Mouse (Mus musculus) Patski (cell line): ENCODE measurements at regions not wholly inside any gene's neighbourhood (a gene's known extent, or its start where the extent isn't known, plus 50 kb on each side); places are given as distances from the start of the nearest gene placed in this dataset.

Experiments
- ATAC-seq: fragments of 100-300 bp; one replicate; pipeline ENCODE4 v1.8.0; 2021
- CTCF ChIA-PET: fragments of 350-600 bp; sonication (Branson Sonifier 250); formaldehyde crosslinking; loops from one replicate; lab custom pipeline; 2022; ENCODE audit warnings: inconsistent platforms; lab: Charles Lee
- POLR2A ChIA-PET: fragments of 350-600 bp; sonication (Branson Sonifier 250); formaldehyde crosslinking; loops from one replicate; lab custom pipeline; 2022; ENCODE audit warnings: antibody characterized with exemption, inconsistent platforms; lab: Charles Lee
- DNase-seq: peaks from one replicate; pipeline ENCODE4 v3.0.0-alpha.2; 2011; ENCODE audit warnings: low read depth, low spot score
- H3K27me3 ChIP-seq: fragments of 371-371 bp; one replicate; pipeline ENCODE4 v1.5.1; 2021
- CTCF ChIP-seq: fragments of 100-300 bp; IDR thresholded peaks from one replicate; pipeline ENCODE4 v1.5.1; 2021
- in situ Hi-C: fragments of 300-500 bp; cut with MboI; formaldehyde crosslinking; loops from 3 replicates; pipeline ENCODE4 v1.11.1; 2018; ENCODE audit warnings: low pct_unique_long_range_greater_than_20kb, mixed read lengths

GRCm38 (mm10) chr1:35736247-35736646 is 332.0 kb upstream of the Hs6st1 start:
- ChIA-PET POLR2A (no interaction called here), CTCF (interaction anchor here (1.2 kb wide), 1 partner anchor 10 kb away, joined by 4 read pairs; no protein-coding TSS in a partner anchor)
- no peak for DNase-seq
- H3K27me3 ChIP-seq = no peaks in the 10 kb centered on the region
- TF ChIP-seq CTCF = no peak
- ATAC-seq = no peak
- in situ Hi-C loops = no loop called here

GRCm38 (mm10) chr1:35749603-35750002 is 318.6 kb upstream of the Hs6st1 start:
- ChIA-PET POLR2A (no interaction called here), CTCF (no interaction called here)
- no peak for TF ChIP-seq CTCF
- ATAC-seq (no peak), DNase-seq (no peak)
- in situ Hi-C loops = loop anchor here (10.0 kb wide), 2 partner anchors 315 to 385 kb away; partner anchors contain the start of gene Hs6st1
- H3K27me3 ChIP-seq = no peaks in the 10 kb centered on the region

GRCm38 (mm10) chr1:35750092-35750521 is 318.1 kb upstream of the Hs6st1 start:
- TF ChIP-seq CTCF = no peak
- in situ Hi-C loops = loop anchor here (10.0 kb wide), 2 partner anchors 315 to 385 kb away; partner anchors contain the start of gene Hs6st1
- ChIA-PET CTCF (no interaction called here), POLR2A (interaction anchor here (0.6 kb wide), 1 partner anchor 460 kb away, joined by 3 read pairs; no protein-coding TSS in a partner anchor)
- ATAC-seq = no peak
- no peak for DNase-seq
- no peaks in the 10 kb centered on the region for H3K27me3 ChIP-seq

GRCm38 (mm10) chr1:35752636-35753035 is 315.6 kb upstream of the Hs6st1 start:
- ATAC-seq = no peak
- no peaks in the 10 kb centered on the region for H3K27me3 ChIP-seq
- ChIA-PET POLR2A (no interaction called here), CTCF (no interaction called here)
- no peak for TF ChIP-seq CTCF
- DNase-seq = no peak
- in situ Hi-C loops = loop anchor here (10.0 kb wide), 2 partner anchors 312 to 382 kb away; partner anchors contain the start of gene Hs6st1

GRCm38 (mm10) chr1:35754170-35754569 is 314.0 kb upstream of the Hs6st1 start:
- no peak for TF ChIP-seq CTCF
- in situ Hi-C loops = loop anchor here (10.0 kb wide), 2 partner anchors 311 to 381 kb away; partner anchors contain the start of gene Hs6st1
- DNase-seq (no peak), ATAC-seq (no peak)
- no peaks in the 10 kb centered on the region for H3K27me3 ChIP-seq
- ChIA-PET POLR2A (no interaction called here), CTCF (no interaction called here)

- in situ Hi-C loops = loop anchor here (10.0 kb wide), 2 partner anchors 306 to 376 kb away; partner anchors contain the start of gene Hs6st1
- TF ChIP-seq CTCF = no peak
- ChIA-PET POLR2A (no interaction called here), CTCF (no interaction called here)
- ATAC-seq (no peak), DNase-seq (no peak)
- H3K27me3 ChIP-seq = no peaks in the 10 kb centered on the region
Observed at GRCm38 (mm10) chr1:35759010-35759409, 309.2 kb upstream of the Hs6st1 start.

- TF ChIP-seq CTCF = no peak
- DNase-seq (peak; percentile 47), ATAC-seq (peak; percentile 65)
- in situ Hi-C loops = loop anchor here (10.0 kb wide), 2 partner anchors 305 to 375 kb away; partner anchors contain the start of gene Hs6st1
- ChIA-PET CTCF (no interaction called here), POLR2A (no interaction called here)
- H3K27me3 ChIP-seq = no peaks in the 10 kb centered on the region
Observed at GRCm38 (mm10) chr1:35759600-35759999, 308.6 kb upstream of the Hs6st1 start.

- no peak for ATAC-seq
- no peak for DNase-seq
- in situ Hi-C loops = no loop called here
- CTCF ChIA-PET = interaction anchor here (1.0 kb wide), 1 partner anchor 8 kb away, joined by 3 read pairs; no protein-coding TSS in a partner anchor
- TF ChIP-seq CTCF = no peak
- POLR2A ChIA-PET = no interaction called here
- H3K27me3 ChIP-seq = no peaks in the 10 kb centered on the region
Observed at GRCm38 (mm10) chr1:35763051-35763450, 305.1 kb upstream of the Hs6st1 start.

- in situ Hi-C loops = no loop called here
- ChIA-PET POLR2A (no interaction called here), CTCF (interaction anchor here (1.0 kb wide), 1 partner anchor 8 kb away, joined by 3 read pairs; no protein-coding TSS in a partner anchor)
- ATAC-seq (no peak), DNase-seq (no peak)
- H3K27me3 ChIP-seq = no peaks in the 10 kb centered on the region
- no peak for TF ChIP-seq CTCF
Observed at GRCm38 (mm10) chr1:35763456-35763855, 304.7 kb upstream of the Hs6st1 start.

GRCm38 (mm10) chr1:35764068-35764467 is 304.1 kb upstream of the Hs6st1 start:
- ATAC-seq (no peak), DNase-seq (no peak)
- no peak for TF ChIP-seq CTCF
- H3K27me3 ChIP-seq = no peaks in the 10 kb centered on the region
- in situ Hi-C loops = no loop called here
- POLR2A ChIA-PET = no interaction called here
- CTCF ChIA-PET = no interaction called here

GRCm38 (mm10) chr1:35765692-35766091 is 302.5 kb upstream of the Hs6st1 start:
- no peak for DNase-seq

More at GRCm38 (mm10) chr1:35765692-35766091, 302.5 kb upstream of the Hs6st1 start:
- ChIA-PET POLR2A (no interaction called here), CTCF (no interaction called here)
- no peak for TF ChIP-seq CTCF
- H3K27me3 ChIP-seq = no peaks in the 10 kb centered on the region
- in situ Hi-C loops = no loop called here
- no peak for ATAC-seq
